Mouse (Mus musculus): Measurements from ENCODE around the gene Apobec2.

- TF ChIP-seq GATA1 (IDR thresholded peaks at IDR 0.05; ENCODE audit: borderline replicate concordance, low read length) (no peak), CTCF (IDR thresholded peaks at IDR 0.05; ENCODE audit: low read depth, low read length) (no peak)
Measured at GRCm38 (mm10) chr17:48391446-48391845, 41.3 kb downstream of the Apobec2 start.

Data from G1E (cell line).